Mouse (Mus musculus) bone marrow macrophage, adult 2 months (primary cell): ENCODE results near the gene Snn.

ENCODE experiments used
- CTCF ChIP-seq: IDR thresholded peaks from 2 replicates; pipeline ENCODE4 v1.5.1; 2012; ENCODE audit warnings: low read depth, mild to moderate bottlenecking, low read length, moderate library complexity
- POLR2A ChIP-seq: IDR thresholded peaks from 2 replicates; pipeline ENCODE4 v1.6.1; 2012; ENCODE audit warnings: mild to moderate bottlenecking, low read depth, low read length, borderline replicate concordance

GRCm38 (mm10) chr16:11046437-11046836, 14.3 kb upstream of the Snn start:
- TF ChIP-seq POLR2A (no peak), CTCF (no peak)
